Mouse (Mus musculus) neutrophil, adult 59 days (primary cell): ENCODE data around the gene Slc43a2. TPM values are rescaled to one million over a fixed set of nuclear protein-coding genes. Genes with fewer than 3 reads are reported as not detected.

ENCODE experiments used
- total RNA-seq, 2 experiments: library from RNA; stranded (reverse); gene quantifications; 1 replicate in 1 of 2; 2 replicates in 1 of 2; pipeline ENCODE4 v1.2.4; 2023

Gene Slc43a2
- 10 to 100 TPM; 61.0 to 72.2 TPM for total RNA-seq

DNA sequence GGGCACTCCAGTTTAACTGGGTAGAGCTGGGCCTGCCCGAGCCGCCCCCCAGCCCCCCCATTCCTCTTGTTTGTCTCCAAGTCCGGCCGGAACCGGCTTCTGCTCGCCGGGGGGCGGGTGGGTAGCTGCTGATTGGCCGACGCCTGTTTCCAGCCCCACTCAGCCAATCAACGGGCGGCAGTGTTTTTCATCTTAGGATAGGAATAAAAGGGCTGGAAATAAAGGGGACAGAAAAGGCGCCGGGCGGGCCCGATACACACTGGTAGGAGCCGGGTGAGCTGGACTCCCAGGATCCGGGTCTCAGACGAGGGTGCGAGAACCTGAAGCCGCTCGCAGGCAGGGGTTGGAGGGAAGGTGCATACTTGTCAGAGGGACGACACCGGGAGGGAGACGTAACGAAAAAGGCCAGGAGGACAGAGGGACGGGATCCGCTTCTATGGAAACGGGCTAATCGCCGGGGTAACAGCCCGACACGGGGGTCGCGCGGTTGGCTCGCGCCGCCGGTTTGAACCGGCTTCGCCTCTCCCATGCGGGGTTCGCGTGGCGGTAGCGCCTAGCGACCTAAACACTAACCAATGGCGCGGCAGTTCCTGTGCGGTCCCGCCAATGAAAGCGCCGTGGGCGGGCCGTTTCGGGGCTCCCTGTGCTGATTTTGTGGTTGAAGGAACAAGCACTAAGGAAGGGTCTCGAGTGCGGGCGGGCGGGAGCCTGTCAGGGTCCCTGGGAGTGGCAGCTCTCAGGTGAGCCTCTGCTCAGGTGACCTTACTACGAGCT, at the start of gene Slc43a2:
Gene Slc43a2 (plus strand): TSS at position 226 of the 774 bp plus-strand sequence.

DNA sequence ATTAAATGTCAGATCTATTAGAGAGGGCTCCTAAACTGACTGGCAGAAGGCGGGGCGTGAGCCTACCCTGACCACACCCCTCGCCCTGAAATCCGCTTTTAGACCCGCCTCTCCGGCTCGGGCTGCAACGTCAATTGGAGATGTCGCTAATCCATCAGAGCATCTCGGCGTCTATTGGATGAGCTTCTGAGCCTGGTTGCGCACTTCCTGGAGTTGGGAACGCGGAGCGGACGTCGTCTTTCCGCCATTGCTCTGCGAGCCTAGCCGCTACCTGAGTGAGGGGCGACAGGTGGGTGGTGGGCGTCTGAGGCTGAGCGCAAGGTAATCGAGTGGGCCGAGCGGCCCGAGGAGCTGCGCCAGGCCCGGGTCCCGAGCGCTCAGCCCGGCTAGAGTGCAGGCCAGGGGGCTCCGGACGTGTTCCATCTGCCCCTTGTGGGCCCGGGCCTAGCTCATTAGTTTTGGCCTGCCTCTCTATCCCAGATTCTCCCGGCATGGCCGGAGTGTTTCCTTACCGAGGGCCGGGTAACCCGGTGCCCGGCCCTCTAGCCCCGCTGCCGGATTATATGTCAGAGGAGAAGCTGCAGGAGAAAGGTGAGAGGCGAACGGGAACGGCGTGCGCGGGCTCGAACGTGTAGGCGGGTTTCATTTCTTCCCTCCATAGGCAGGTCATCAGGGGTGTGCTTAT, 44.8 kb upstream of the Slc43a2 start, which contains the start of gene Prpf8:
Gene Prpf8 (plus strand): TSS at position 216 of the 685 bp plus-strand sequence.

DNA sequence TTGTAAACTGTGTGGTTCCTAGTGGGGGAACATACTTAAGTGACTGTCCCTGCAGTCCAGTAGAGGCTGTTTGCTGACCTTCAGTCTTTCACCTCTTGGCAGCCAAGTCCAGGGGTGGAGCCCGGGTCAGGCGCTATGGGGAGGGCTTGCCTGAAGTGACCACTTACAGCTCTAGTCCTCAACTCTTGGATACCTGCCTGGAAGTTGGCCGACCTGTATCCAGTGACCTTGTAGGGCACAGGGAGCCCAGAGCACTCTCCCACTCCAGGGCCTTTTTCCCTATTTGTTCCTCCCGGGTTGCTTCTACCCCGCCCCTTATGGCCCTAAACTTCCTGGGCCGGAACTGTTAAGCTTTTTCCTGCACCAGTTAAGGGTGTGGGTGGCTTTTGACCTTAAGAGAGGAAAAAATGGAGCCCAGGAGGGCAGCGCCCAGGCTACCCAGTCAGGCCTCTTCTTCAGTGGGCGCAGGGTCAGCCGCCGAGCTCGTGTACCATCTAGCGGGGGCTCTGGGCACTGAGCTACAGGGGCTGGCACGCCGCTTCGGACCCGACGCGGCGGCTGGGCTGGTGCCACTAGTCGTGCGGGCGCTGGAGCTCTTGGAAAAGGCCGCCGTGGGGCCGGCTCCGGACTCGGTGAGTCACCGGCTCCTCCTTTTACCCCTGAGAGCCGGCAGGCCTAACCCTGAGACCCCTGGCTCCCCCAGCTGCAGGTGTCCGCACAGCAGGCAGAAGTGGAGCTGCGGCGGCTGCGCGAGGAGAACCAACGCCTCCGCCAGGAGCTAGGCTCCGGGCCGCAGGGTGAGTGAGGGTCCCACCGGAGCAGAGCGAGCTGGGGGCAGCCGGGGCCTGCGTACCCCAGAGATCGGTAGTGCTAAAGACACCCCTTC, 21.5 kb upstream of the Slc43a2 start, which contains the start of gene Rilp:
Gene Rilp (plus strand): TSS at position 354 of the 886 bp plus-strand sequence.

DNA sequence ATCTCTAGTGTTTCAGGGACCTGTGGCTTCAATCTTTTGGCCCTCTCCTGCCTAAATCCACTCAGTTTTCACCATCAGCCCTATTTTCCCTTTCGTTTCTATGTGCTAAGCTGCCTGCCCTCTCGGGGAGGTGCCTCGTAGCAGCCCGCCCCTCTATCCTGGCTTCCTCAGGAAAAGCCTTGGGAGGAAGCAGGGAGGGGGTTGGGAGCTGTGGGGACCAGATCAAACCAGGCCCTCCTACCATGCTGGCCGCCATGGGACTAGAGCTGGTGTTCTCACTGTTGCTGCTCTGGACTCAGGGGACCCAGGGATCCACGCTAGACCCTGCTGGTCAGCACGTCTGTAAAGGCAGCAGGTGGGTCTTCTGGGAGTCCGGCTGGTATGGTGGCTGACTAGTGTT, 18.2 kb upstream of the Slc43a2 start, which contains the start of gene Scarf1:
Gene Scarf1 (plus strand): TSS at position 205 of the 400 bp plus-strand sequence.

DNA sequence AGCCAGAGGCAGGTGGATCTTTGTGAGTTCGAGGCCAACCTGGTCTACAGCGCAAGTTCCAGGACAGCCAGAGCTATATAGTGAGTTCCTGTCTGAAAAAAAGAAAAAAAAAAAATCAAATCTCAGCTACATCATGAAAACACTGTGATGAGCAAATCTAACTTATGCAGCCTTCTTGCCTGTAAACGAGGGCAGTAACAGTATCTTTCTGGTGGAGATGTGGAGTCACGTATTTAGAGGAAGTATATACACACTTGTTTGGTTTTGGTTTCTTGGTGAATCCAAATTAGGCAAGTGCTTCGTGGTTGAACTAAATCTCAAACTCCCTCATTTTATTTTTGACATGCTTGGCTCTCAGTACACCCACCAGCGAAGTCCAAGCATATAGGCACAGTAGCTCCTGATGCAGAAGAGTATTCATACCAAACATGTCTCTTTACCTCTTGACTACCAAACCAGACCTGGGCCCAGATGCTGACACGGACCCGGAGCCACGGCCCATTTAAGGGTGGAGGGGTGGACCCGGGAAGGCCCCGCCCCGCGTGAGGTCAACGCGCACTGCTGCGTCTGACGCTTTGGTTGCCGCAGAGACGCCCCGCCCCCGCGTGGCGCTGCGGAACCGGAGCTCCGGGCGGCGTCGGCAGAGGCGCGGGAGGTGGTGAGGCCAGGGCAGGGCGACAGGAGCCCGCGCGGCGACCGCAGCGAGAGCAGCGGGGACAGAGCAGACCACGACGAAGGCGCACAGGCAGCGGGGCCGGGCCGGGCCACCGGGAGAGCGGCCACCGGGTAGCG, 56.2 kb downstream of the Slc43a2 start, which contains the start of gene Pitpna:
Gene Pitpna (plus strand): TSS at position 605 of the 792 bp plus-strand sequence.

Other genes starting within 250 kb of the Slc43a2 start
- gene Rpa1, start 183.4 kb upstream of the Slc43a2 start, total RNA-seq, result 10 to 100 TPM; 62.8 to 68.2 TPM
- 1 to 10 TPM; 2.8 to 5.0 TPM for gene Smyd4, start 183.3 kb upstream of the Slc43a2 start, total RNA-seq
- 10 to 100 TPM; 15.6 to 17.8 TPM for gene Serpinf1, start 109.0 kb upstream of the Slc43a2 start, total RNA-seq
- gene Serpinf2, start 92.1 kb upstream of the Slc43a2 start, total RNA-seq, result under 1 TPM; 0.16 to 0.18 TPM
- gene Wdr81, start 77.0 kb upstream of the Slc43a2 start, total RNA-seq, result 10 to 100 TPM; 24.7 to 27.7 TPM
- 1 to 10 TPM; 4.1 to 4.8 TPM for gene Tlcd2, start 70.0 kb upstream of the Slc43a2 start, total RNA-seq
- 100 to 1,000 TPM; 101 to 114 TPM for gene Prpf8, start 44.9 kb upstream of the Slc43a2 start, total RNA-seq
- gene Rilp, start 21.6 kb upstream of the Slc43a2 start, total RNA-seq, result under 1 TPM; 0.27 to 0.49 TPM
- 1 to 10 TPM; 1.1 to 1.8 TPM for gene Scarf1, start 18.2 kb upstream of the Slc43a2 start, total RNA-seq
- gene Pitpna, start 56.4 kb downstream of the Slc43a2 start, total RNA-seq, result 100 to 1,000 TPM; 209 to 245 TPM
- gene Inpp5k, start 99.3 kb downstream of the Slc43a2 start, total RNA-seq, result 10 to 100 TPM; 92.0 to 92.2 TPM
- gene Myo1c, start 118.8 kb downstream of the Slc43a2 start, total RNA-seq, result 10 to 100 TPM; 48.8 to 72.1 TPM
- 10 to 100 TPM; 57.5 to 59.7 TPM for gene Crk, start 147.6 kb downstream of the Slc43a2 start, total RNA-seq
- gene Ywhae, start 201.2 kb downstream of the Slc43a2 start, total RNA-seq, result 100 to 1,000 TPM; 188 to 231 TPM